ENCODE assay signal across 12 mouse cellular contexts in the genomic region with DNA sequence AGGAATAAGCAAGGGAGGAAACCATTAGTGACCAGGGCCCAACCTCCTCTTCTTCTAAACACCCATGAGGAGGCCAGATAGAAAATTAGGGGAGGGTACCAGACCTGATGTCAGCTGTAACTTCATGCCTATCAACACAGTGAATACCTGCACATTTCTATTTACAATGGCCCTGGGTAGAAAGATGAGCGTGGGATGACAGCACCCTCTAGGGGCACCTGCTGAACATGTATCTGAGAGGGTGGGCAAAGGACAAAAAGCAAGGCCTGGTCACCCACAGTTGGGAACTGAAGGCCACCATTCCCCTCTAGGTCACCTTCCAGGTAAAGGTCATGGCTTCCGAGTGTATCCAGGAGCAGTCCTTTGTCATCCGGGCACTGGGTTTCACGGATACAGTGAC. TPM values are rescaled to one million over a fixed set of nuclear protein-coding genes. Genes with fewer than 3 reads are reported as not detected.
DNase-seq lines count a peak whose midpoint lies in the region; ATAC-seq and TF ChIP-seq lines count a peak whose summit lies in the region.
"Had no signal": no experiment of that assay in that cellular context is flagged by ENCODE, and none has a peak within 500 bp of the region (broad histone marks: within the 10 kb centered on the region; RNA-seq: fewer than 3 reads in every experiment).

No protein-coding gene starts in this region.

- peak; percentile 59 for TF ChIP-seq CTCF in heart, adult 2 months (IDR thresholded peaks at IDR 0.05)
- peak; percentile 30; the same call in 1 of the 2 replicates for TF ChIP-seq CTCF in lung, adult 2 months (IDR thresholded peaks at IDR 0.05; ENCODE audit: insufficient read depth, low read length)
- TF ChIP-seq CTCF in MEL (IDR thresholded peaks at IDR 0.05 in 2 of 3, conservative IDR thresholded peaks at IDR 0.05 in 1 of 3; ENCODE audit: control insufficient read depth in 1 of 3, insufficient read depth in 1 of 3, low read depth in 2 of 3, low read length in 3 of 3, poor library complexity in 1 of 3, severe bottlenecking in 1 of 3), result peak; percentile 14 to 39 (median 34); a peak in 4 of 6 replicates

- H3K79me2 ChIP-seq in heart, adult 2 months (replicated peaks; ENCODE audit: control insufficient read depth, insufficient read depth, low read length), result no peaks in the 10 kb centered on the region
- H3K79me2 ChIP-seq in MEL (ENCODE audit: control insufficient read depth, insufficient read depth, low read length, poor library complexity), result no peaks in the 10 kb centered on the region

- H3K4me3 ChIP-seq in heart, adult 2 months, result no peak overlapping the region
- H3K4me3 ChIP-seq in lung, adult 2 months (replicated peaks; ENCODE audit: extremely low read depth, low read depth, low read length), result no peak overlapping the region
- no peak overlapping the region for H3K4me3 ChIP-seq in MEL (ENCODE audit: control insufficient read depth in 1 of 2, insufficient read depth in 1 of 2, low read depth in 2 of 2, low read length in 2 of 2)
- H3K4me3 ChIP-seq in midbrain, embryonic 14.5 days (replicated peaks; ENCODE audit: low read depth, low read length), result no peak overlapping the region
- H3K4me3 ChIP-seq: hindbrain, embryonic 15.5 days; limb, embryonic 10.5 days had no signal

- no peak for ATAC-seq in midbrain, embryonic 14.5 days (ENCODE audit: low FRiP score, low TSS enrichment)

- no peak for DNase-seq in heart, adult 2 months
- no peak for DNase-seq in heart, postnatal 36 days
- DNase-seq in lung, adult 2 months, result no peak
- no peak for DNase-seq in lung, postnatal 14 days
- no peak for DNase-seq in MEL (ENCODE audit: low read depth, low spot score)
- peak; percentile 34 for DNase-seq in splenic B cell, adult 2 months (ENCODE audit: low read depth, low spot score)
- DNase-seq in neural tube, embryonic 10.5 days (ENCODE audit: extremely low spot score, low spot score), result no peak
- DNase-seq in midbrain, embryonic 14.5 days, result no peak
- DNase-seq: cerebellum, adult 11-12 months; spleen, adult 18-20 months had no signal

- H3K4me2 ChIP-seq in midbrain, embryonic 14.5 days (ENCODE audit: low read length), result no peak overlapping the region
- H3K4me2 ChIP-seq: hindbrain, embryonic 15.5 days had no signal

- 89% methylated on average over 4 of the region's 4 CpGs for WGBS in heart, adult 2 months
- WGBS in lung, adult 2 months, result 88% methylated on average over 4 of the region's 4 CpGs
- 84% methylated on average over 4 of the region's 4 CpGs for WGBS in midbrain, embryonic 14.5 days

- H3K9ac ChIP-seq in heart, adult 2 months (ENCODE audit: low read depth, low read length), result no peak overlapping the region
- no peak overlapping the region for H3K9ac ChIP-seq in MEL (ENCODE audit: control insufficient read depth, low read depth, low read length, poor library complexity, severe bottlenecking)
- H3K9ac ChIP-seq in midbrain, embryonic 14.5 days (replicated peaks; ENCODE audit: low read length), result no peak overlapping the region
- H3K9ac ChIP-seq: hindbrain, embryonic 15.5 days had no signal

- intact Hi-C loops in heart, adult 2 months (cut with DNase I), result loop anchor here (2.0 kb wide), 1 partner anchor 41 kb away; no protein-coding TSS in a partner anchor
- intact Hi-C loops in heart, postnatal 36 days (cut with DNase I), result no loop called here

- no peaks in the 10 kb centered on the region for H3K9me3 ChIP-seq in MEL (replicated peaks; ENCODE audit: insufficient read depth, low read length)
- no peaks in the 10 kb centered on the region for H3K9me3 ChIP-seq in midbrain, embryonic 14.5 days (ENCODE audit: control insufficient read depth, low read length)
- H3K9me3 ChIP-seq: hindbrain, embryonic 15.5 days; limb, embryonic 10.5 days had no signal

- no peaks in the 10 kb centered on the region for H3K36me3 ChIP-seq in heart, adult 2 months (ENCODE audit: control insufficient read depth, insufficient read depth, low read length)
- H3K36me3 ChIP-seq in MEL (ENCODE audit: control insufficient read depth in 1 of 2, insufficient read depth in 2 of 2, low read length in 2 of 2), result peaks cover 1 to 9% of the 10 kb centered on the region in 2 experiments
- peaks cover 8% of the 10 kb centered on the region for H3K36me3 ChIP-seq in splenic B cell, adult 2 months (ENCODE audit: control insufficient read depth, insufficient read depth, low read length, poor library complexity, severe bottlenecking)
- H3K36me3 ChIP-seq in midbrain, embryonic 14.5 days (ENCODE audit: control insufficient read depth, insufficient read depth, low read length), result no peaks in the 10 kb centered on the region
- H3K36me3 ChIP-seq: hindbrain, embryonic 15.5 days; limb, embryonic 10.5 days had no signal

- H3K4me1 ChIP-seq in heart, adult 2 months (ENCODE audit: control insufficient read depth, insufficient read depth, low read length), result no peaks in the 10 kb centered on the region
- H3K4me1 ChIP-seq in lung, adult 2 months (ENCODE audit: control insufficient read depth, insufficient read depth, low read length), result no peaks in the 10 kb centered on the region
- H3K4me1 ChIP-seq in MEL (ENCODE audit: control insufficient read depth in 1 of 2, insufficient read depth in 2 of 2, low read length in 2 of 2), result peaks cover 5 to 18% of the 10 kb centered on the region in 2 experiments
- no peaks in the 10 kb centered on the region for H3K4me1 ChIP-seq in midbrain, embryonic 14.5 days (ENCODE audit: control insufficient read depth, insufficient read depth, low read length)
- H3K4me1 ChIP-seq: hindbrain, embryonic 15.5 days; limb, embryonic 10.5 days had no signal

- peak; percentile 16 for TF ChIP-seq RAD21 in MEL (IDR thresholded peaks at IDR 0.05; ENCODE audit: low read depth, low read length)

- no peak for TF ChIP-seq EP300 in heart, adult 2 months (IDR thresholded peaks at IDR 0.05; ENCODE audit: insufficient read depth, low read depth, low read length)
- no peak for TF ChIP-seq EP300 in MEL (IDR thresholded peaks at IDR 0.05; ENCODE audit: low read depth in 1 of 2, low read length in 2 of 2)

- no peak overlapping the region for H3K27ac ChIP-seq in heart, adult 2 months
- no peak overlapping the region for H3K27ac ChIP-seq in MEL (ENCODE audit: control insufficient read depth, low read depth, low read length)
- no peak overlapping the region for H3K27ac ChIP-seq in midbrain, embryonic 14.5 days (replicated peaks; ENCODE audit: low read depth, low read length)
- H3K27ac ChIP-seq: hindbrain, embryonic 15.5 days; limb, embryonic 10.5 days had no signal

- H3K27me3 ChIP-seq in heart, adult 2 months (ENCODE audit: control insufficient read depth, insufficient read depth, low read length), result no peaks in the 10 kb centered on the region
- H3K27me3 ChIP-seq in MEL (ENCODE audit: control insufficient read depth in 1 of 2, insufficient read depth in 2 of 2, low read length in 2 of 2), result no peaks in the 10 kb centered on the region
- no peaks in the 10 kb centered on the region for H3K27me3 ChIP-seq in splenic B cell, adult 2 months (ENCODE audit: control insufficient read depth, insufficient read depth, low read length, poor library complexity, severe bottlenecking)
- H3K27me3 ChIP-seq in midbrain, embryonic 14.5 days (ENCODE audit: control insufficient read depth, insufficient read depth, low read length), result no peaks in the 10 kb centered on the region
- H3K27me3 ChIP-seq: hindbrain, embryonic 15.5 days had no signal

- no peak for TF ChIP-seq POLR2A in heart, adult 2 months (IDR thresholded peaks at IDR 0.05; ENCODE audit: insufficient read depth, low read depth, low read length)
- no peak for TF ChIP-seq POLR2A in lung, adult 2 months (IDR thresholded peaks at IDR 0.05; ENCODE audit: borderline replicate concordance, extremely low read depth, low read depth, low read length)
- TF ChIP-seq POLR2A in MEL (IDR thresholded peaks at IDR 0.05; ENCODE audit: control insufficient read depth in 1 of 2, insufficient read depth in 1 of 2, low read depth in 1 of 2, low read length in 2 of 2, poor library complexity in 1 of 2), result no peak

RNA-seq across cellular contexts. Expression of a gene that starts 23.9 kb away (rescaled TPM):
- total RNA-seq in heart, adult 2 months (2021), result 100 to 1,000 TPM; 131 to 132 TPM
- polyA plus RNA-seq in heart, adult 2 months (2012; rRNA removed), result 119 and 168 TPM in 2 replicates
- 100 to 1,000 TPM; 137 to 138 TPM for total RNA-seq in heart, postnatal 36 days (2021)
- 199 and 223 TPM in 2 replicates for polyA plus RNA-seq in lung, adult 2 months (2012; rRNA removed)
- total RNA-seq in MEL (2012; rRNA removed), result 41.1 and 50.4 TPM in 2 replicates
- polyA plus RNA-seq in MEL (2012; ENCODE audit: insufficient read depth in 1 of 2, insufficient read length in 2 of 2, low read depth in 1 of 2, low replicate concordance in 2 of 2, missing spikeins in 1 of 2), result 10 to 100 TPM in 1 of 2 experiments, not detected in 1; 53.1 TPM
- 52.1 and 71.8 TPM in 2 replicates for polyA plus RNA-seq in midbrain, embryonic 14.5 days (2014; fragmentation: Nextera tagmentation; extraction: Ambion mirVana)

RNA-seq across cellular contexts. Expression of a gene that starts 27.6 kb away (rescaled TPM):
- total RNA-seq in heart, adult 2 months (2021), result 10 to 100 TPM in 1 of 2 experiments, 1 to 10 TPM in 1; 7.1 to 11.2 TPM
- 6.0 and 11.6 TPM in 2 replicates for polyA plus RNA-seq in heart, adult 2 months (2012; rRNA removed)
- total RNA-seq in heart, postnatal 36 days (2021), result 1 to 10 TPM; 7.1 to 9.2 TPM
- polyA plus RNA-seq in lung, adult 2 months (2012; rRNA removed), result 69.9 and 91.7 TPM in 2 replicates
- 36.7 and 36.9 TPM in 2 replicates for total RNA-seq in MEL (2012; rRNA removed)
- 10 to 100 TPM in 1 of 2 experiments, not detected in 1; 45.8 TPM for polyA plus RNA-seq in MEL (2012; ENCODE audit: insufficient read depth in 1 of 2, insufficient read length in 2 of 2, low read depth in 1 of 2, low replicate concordance in 2 of 2, missing spikeins in 1 of 2)
- 0.49 and 0.91 TPM in 2 replicates for polyA plus RNA-seq in midbrain, embryonic 14.5 days (2014; fragmentation: Nextera tagmentation; extraction: Ambion mirVana)

RNA-seq across cellular contexts. Expression of a gene that starts 42.1 kb away (rescaled TPM):
- 10 to 100 TPM in 1 of 2 experiments, 1 to 10 TPM in 1; 8.2 to 10.3 TPM for total RNA-seq in heart, adult 2 months (2021)
- 10.4 and 11.1 TPM in 2 replicates for polyA plus RNA-seq in heart, adult 2 months (2012; rRNA removed)
- total RNA-seq in heart, postnatal 36 days (2021), result 10 to 100 TPM in 1 of 2 experiments, 1 to 10 TPM in 1; 9.8 to 10.5 TPM
- 24.6 and 24.7 TPM in 2 replicates for polyA plus RNA-seq in lung, adult 2 months (2012; rRNA removed)
- 54.9 and 70.6 TPM in 2 replicates for total RNA-seq in MEL (2012; rRNA removed)
- 10 to 100 TPM in 1 of 2 experiments, not detected in 1; 74.0 TPM for polyA plus RNA-seq in MEL (2012; ENCODE audit: insufficient read depth in 1 of 2, insufficient read length in 2 of 2, low read depth in 1 of 2, low replicate concordance in 2 of 2, missing spikeins in 1 of 2)
- 37.4 and 41.2 TPM in 2 replicates for polyA plus RNA-seq in midbrain, embryonic 14.5 days (2014; fragmentation: Nextera tagmentation; extraction: Ambion mirVana)

RNA-seq across cellular contexts. Expression of a gene that starts 48.3 kb away (rescaled TPM):
- 10 to 100 TPM; 66.4 to 67.8 TPM for total RNA-seq in heart, adult 2 months (2021)
- polyA plus RNA-seq in heart, adult 2 months (2012; rRNA removed), result 122 and 167 TPM in 2 replicates
- total RNA-seq in heart, postnatal 36 days (2021), result 10 to 100 TPM; 52.9 to 58.9 TPM
- 201 and 261 TPM in 2 replicates for polyA plus RNA-seq in lung, adult 2 months (2012; rRNA removed)
- 145 and 151 TPM in 2 replicates for total RNA-seq in MEL (2012; rRNA removed)
- polyA plus RNA-seq in MEL (2012; ENCODE audit: insufficient read depth in 1 of 2, insufficient read length in 2 of 2, low read depth in 1 of 2, low replicate concordance in 2 of 2, missing spikeins in 1 of 2), result 100 to 1,000 TPM in 1 of 2 experiments, not detected in 1; 342 TPM
- polyA plus RNA-seq in midbrain, embryonic 14.5 days (2014; fragmentation: Nextera tagmentation; extraction: Ambion mirVana), result 253 and 287 TPM in 2 replicates

RNA-seq across cellular contexts. Expression of a gene that starts 48.4 kb away (rescaled TPM):
- 10 to 100 TPM; 15.5 to 15.8 TPM for total RNA-seq in heart, adult 2 months (2021)
- not detected in 2 replicates for polyA plus RNA-seq in heart, adult 2 months (2012; rRNA removed)
- 10 to 100 TPM; 10.6 to 17.6 TPM for total RNA-seq in heart, postnatal 36 days (2021)
- not detected in 2 replicates for polyA plus RNA-seq in lung, adult 2 months (2012; rRNA removed)
- total RNA-seq in MEL (2012; rRNA removed), result 3.5 and 3.7 TPM in 2 replicates
- polyA plus RNA-seq in MEL (2012; ENCODE audit: insufficient read depth in 1 of 2, insufficient read length in 2 of 2, low read depth in 1 of 2, low replicate concordance in 2 of 2, missing spikeins in 1 of 2), result 1 to 10 TPM in 1 of 2 experiments, not detected in 1; 1.0 TPM
- polyA plus RNA-seq in midbrain, embryonic 14.5 days (2014; fragmentation: Nextera tagmentation; extraction: Ambion mirVana), result 16.3 TPM in 1 of 2 replicates, not detected in the other
